Mouse (Mus musculus): ENCODE results near the gene Spem2. TPM values are rescaled to one million over a fixed set of nuclear protein-coding genes. Genes with fewer than 3 reads are reported as not detected.

The Spem2 gene
- total and polyA plus RNA-seq, 3 experiments: not detected

- in situ Hi-C loops (cut with MboI; ENCODE audit: low pct_ligation_motif_present, low pct_unique_long_range_greater_than_20kb, low sequenced_read_pairs): no loop called here
- H3K27ac ChIP-seq (ENCODE audit: insufficient read depth, low read depth): no peak overlapping the region
- peak; percentile 48 for DNase-seq (ENCODE audit: extremely low read depth)
Observed at GRCm38 (mm10) chr11:69855347-69855746, 37.1 kb upstream of the Spem2 start.

DNA sequence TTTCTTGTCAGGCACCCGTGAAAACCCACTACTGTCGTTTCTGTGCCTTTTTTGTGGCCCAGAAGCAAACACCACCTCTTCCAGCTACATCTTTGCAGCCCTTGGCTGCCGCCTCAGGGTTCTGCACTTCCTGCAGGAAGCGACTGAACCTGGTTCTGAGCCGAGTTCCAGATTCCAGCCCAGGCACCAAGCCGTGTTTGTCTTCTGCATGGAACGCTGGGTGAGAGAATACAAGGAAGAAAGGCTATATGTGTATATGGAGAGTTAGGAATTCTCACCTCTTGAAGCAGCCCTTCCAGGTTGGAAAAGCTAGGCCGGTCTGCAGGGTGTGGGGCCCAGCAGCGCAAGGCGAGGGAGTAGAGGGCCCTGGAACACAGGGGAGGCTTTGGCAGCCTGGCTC lies 36.4 kb upstream of the Spem2 start:
- Histone ChIP-seq H3K4me2 (ENCODE audit: insufficient read depth, low read depth, poor library complexity, severe bottlenecking) (no peak overlapping the region), H3K27ac (ENCODE audit: insufficient read depth, low read depth) (no peak overlapping the region), H3K4me3 (replicated peaks in 1 of 3; ENCODE audit: low read depth in 2 of 3, low read length in 2 of 3, poor library complexity in 1 of 3) (no peak overlapping the region), H3K36me3 (replicated peaks in 1 of 2; ENCODE audit: control insufficient read depth in 1 of 2, insufficient read depth in 1 of 2, low read length in 1 of 2) (peaks cover 0 to 28% of the 10 kb centered on the region in 2 experiments), H3K4me1 (ENCODE audit: control insufficient read depth in 1 of 2, insufficient read depth in 2 of 2) (peaks cover 6 to 16% of the 10 kb centered on the region in 2 experiments), H3K9me3 (replicated peaks; ENCODE audit: low read length) (no peaks in the 10 kb centered on the region), H3K9ac (ENCODE audit: insufficient read depth, low read depth) (no peak overlapping the region), H3K79me2 (replicated peaks; ENCODE audit: control insufficient read depth, extremely low read depth, insufficient read depth, poor library complexity, severe bottlenecking) (no peaks in the 10 kb centered on the region), H3K27me3 (replicated peaks) (no peaks in the 10 kb centered on the region)
- in situ Hi-C loops (cut with MboI; ENCODE audit: low pct_ligation_motif_present, low pct_unique_long_range_greater_than_20kb, low sequenced_read_pairs) (no loop called here), dilution Hi-C loops (cut with MboI; ENCODE audit: extremely low pct_ligation_motif_present, extremely low pct_unique_long_range_greater_than_20kb, low sequenced_read_pairs) (no loop called here)
- TF ChIP-seq SIN3A (IDR thresholded peaks at IDR 0.05; ENCODE audit: low read length): no peak
- no peak for TF ChIP-seq ETS1 (conservative IDR thresholded peaks at IDR 0.05; ENCODE audit: low read depth, low read length)
- TF ChIP-seq CHD2 (IDR thresholded peaks at IDR 0.05; ENCODE audit: low read length): no peak
- no peak for DNase-seq (ENCODE audit: extremely low read depth)

More at GRCm38 (mm10) chr11:69855347-69855746, 37.1 kb upstream of the Spem2 start:
- Histone ChIP-seq H3K9me3 (replicated peaks; ENCODE audit: low read length) (no peaks in the 10 kb centered on the region), H3K9ac (ENCODE audit: insufficient read depth, low read depth) (no peak overlapping the region), H3K27me3 (replicated peaks) (peaks cover 2% of the 10 kb centered on the region), H3K4me3 (replicated peaks in 1 of 3; ENCODE audit: low read depth in 2 of 3, low read length in 2 of 3, poor library complexity in 1 of 3) (no peak overlapping the region), H3K4me1 (ENCODE audit: control insufficient read depth in 1 of 2, insufficient read depth in 2 of 2) (peaks cover 6 to 16% of the 10 kb centered on the region in 2 experiments), H3K36me3 (replicated peaks in 1 of 2; ENCODE audit: control insufficient read depth in 1 of 2, insufficient read depth in 1 of 2, low read length in 1 of 2) (peaks cover 0 to 21% of the 10 kb centered on the region in 2 experiments), H3K4me2 (ENCODE audit: insufficient read depth, low read depth, poor library complexity, severe bottlenecking) (peak overlapping the region; percentile 19), H3K79me2 (replicated peaks; ENCODE audit: control insufficient read depth, extremely low read depth, insufficient read depth, poor library complexity, severe bottlenecking) (no peaks in the 10 kb centered on the region)
- peak; percentile 79 for TF ChIP-seq SMC3 (IDR thresholded peaks at IDR 0.05; ENCODE audit: low read depth, low read length)
- no peak for TF ChIP-seq KAT2A (IDR thresholded peaks at IDR 0.05; ENCODE audit: insufficient replicate concordance, low read length)
- peak in 1 of 2 experiments; percentile 85; a peak in 2 of 4 replicates for TF ChIP-seq CTCF (conservative IDR thresholded peaks at IDR 0.05 in 1 of 2, IDR thresholded peaks at IDR 0.05 in 1 of 2; ENCODE audit: low read depth in 2 of 2, low read length in 2 of 2)
- no peak for TF ChIP-seq UBTF (IDR thresholded peaks at IDR 0.05; ENCODE audit: low read depth, low read length)
- TF ChIP-seq RAD21 (IDR thresholded peaks at IDR 0.05; ENCODE audit: low read depth, low read length): peak; percentile 54
- dilution Hi-C loops (cut with MboI; ENCODE audit: extremely low pct_ligation_motif_present, extremely low pct_unique_long_range_greater_than_20kb, low sequenced_read_pairs): no loop called here

- no peaks in the 10 kb centered on the region for H3K27me3 ChIP-seq (replicated peaks)
- H3K79me2 ChIP-seq (replicated peaks; ENCODE audit: control insufficient read depth, extremely low read depth, insufficient read depth, poor library complexity, severe bottlenecking): no peaks in the 10 kb centered on the region
- dilution Hi-C loops (cut with MboI; ENCODE audit: extremely low pct_ligation_motif_present, extremely low pct_unique_long_range_greater_than_20kb, low sequenced_read_pairs) (no loop called here), in situ Hi-C loops (cut with MboI; ENCODE audit: low pct_ligation_motif_present, low pct_unique_long_range_greater_than_20kb, low sequenced_read_pairs) (no loop called here)
- no peak overlapping the region for H3K4me3 ChIP-seq (replicated peaks in 1 of 3; ENCODE audit: low read depth in 2 of 3, low read length in 2 of 3, poor library complexity in 1 of 3)
- peak; percentile 75 for TF ChIP-seq USF2 (conservative IDR thresholded peaks at IDR 0.05; ENCODE audit: low read depth, low read length)
- TF ChIP-seq MXI1 (IDR thresholded peaks at IDR 0.05; ENCODE audit: low read depth, low read length): no peak
- no peak for TF ChIP-seq KAT2A (IDR thresholded peaks at IDR 0.05; ENCODE audit: insufficient replicate concordance, low read length)
- no peak for TF ChIP-seq SMC3 (IDR thresholded peaks at IDR 0.05; ENCODE audit: low read depth, low read length)
- TF ChIP-seq POLR2A (IDR thresholded peaks at IDR 0.05; ENCODE audit: low read depth, low read length): no peak
- TF ChIP-seq MEF2A (IDR thresholded peaks at IDR 0.05; ENCODE audit: borderline replicate concordance, low read depth, low read length): no peak
- TF ChIP-seq USF1 (IDR thresholded peaks at IDR 0.05; ENCODE audit: low read depth, low read length): peak; percentile 72
- TF ChIP-seq PAX5 (IDR thresholded peaks at IDR 0.05; ENCODE audit: low read length): no peak
- TF ChIP-seq CTCF (conservative IDR thresholded peaks at IDR 0.05 in 1 of 2, IDR thresholded peaks at IDR 0.05 in 1 of 2; ENCODE audit: low read depth in 2 of 2, low read length in 2 of 2): no peak
- no peak for TF ChIP-seq MAFK (IDR thresholded peaks at IDR 0.05; ENCODE audit: insufficient replicate concordance, low read length)
- TF ChIP-seq SIN3A (IDR thresholded peaks at IDR 0.05; ENCODE audit: low read length): no peak
- no peak for TF ChIP-seq TBP (conservative IDR thresholded peaks at IDR 0.05; ENCODE audit: low read depth, low read length)
- TF ChIP-seq MAZ (IDR thresholded peaks at IDR 0.05; ENCODE audit: low read depth, low read length): no peak
- no peaks in the 10 kb centered on the region for H3K9me3 ChIP-seq (replicated peaks; ENCODE audit: low read length)
- no peak overlapping the region for H3K9ac ChIP-seq (ENCODE audit: insufficient read depth, low read depth)
- peaks cover 6 to 20% of the 10 kb centered on the region in 2 experiments for H3K4me1 ChIP-seq (ENCODE audit: control insufficient read depth in 1 of 2, insufficient read depth in 2 of 2)
- no peak for DNase-seq (ENCODE audit: extremely low read depth)
- no peak overlapping the region for H3K4me2 ChIP-seq (ENCODE audit: insufficient read depth, low read depth, poor library complexity, severe bottlenecking)
- H3K27ac ChIP-seq (ENCODE audit: insufficient read depth, low read depth): no peak overlapping the region
- peaks cover 0 to 35% of the 10 kb centered on the region in 2 experiments for H3K36me3 ChIP-seq (replicated peaks in 1 of 2; ENCODE audit: control insufficient read depth in 1 of 2, insufficient read depth in 1 of 2, low read length in 1 of 2)
Observed at GRCm38 (mm10) chr11:69853994-69854393, 35.7 kb upstream of the Spem2 start.

Measured in CH12.LX (cell line).